Mouse (Mus musculus): ENCODE data around the gene Mpv17l2. TPM values are rescaled to one million over a fixed set of nuclear protein-coding genes. Genes with fewer than 3 reads are reported as not detected.

Gene Mpv17l2
- 10 to 100 TPM; 33.3 to 35.7 TPM for total RNA-seq (2021)
- long read RNA-seq, experiment 1, transcript Mpv17l2-201 (5 exons, 980 nt) = major isoform, 14 of 23 reads
- long read RNA-seq, experiment 1, partial matches to known transcripts = 2 of 23 reads
- long read RNA-seq, experiment 1, other reads (novel, unspliced or antisense) = 7 of 23 reads
- long read RNA-seq, experiment 2, transcript Mpv17l2-201 (5 exons, 980 nt) = major isoform, 16 of 20 reads
- long read RNA-seq, experiment 2, partial matches to known transcripts = 1 of 20 reads
- long read RNA-seq, experiment 2, other reads (novel, unspliced or antisense) = 3 of 20 reads

DNA sequence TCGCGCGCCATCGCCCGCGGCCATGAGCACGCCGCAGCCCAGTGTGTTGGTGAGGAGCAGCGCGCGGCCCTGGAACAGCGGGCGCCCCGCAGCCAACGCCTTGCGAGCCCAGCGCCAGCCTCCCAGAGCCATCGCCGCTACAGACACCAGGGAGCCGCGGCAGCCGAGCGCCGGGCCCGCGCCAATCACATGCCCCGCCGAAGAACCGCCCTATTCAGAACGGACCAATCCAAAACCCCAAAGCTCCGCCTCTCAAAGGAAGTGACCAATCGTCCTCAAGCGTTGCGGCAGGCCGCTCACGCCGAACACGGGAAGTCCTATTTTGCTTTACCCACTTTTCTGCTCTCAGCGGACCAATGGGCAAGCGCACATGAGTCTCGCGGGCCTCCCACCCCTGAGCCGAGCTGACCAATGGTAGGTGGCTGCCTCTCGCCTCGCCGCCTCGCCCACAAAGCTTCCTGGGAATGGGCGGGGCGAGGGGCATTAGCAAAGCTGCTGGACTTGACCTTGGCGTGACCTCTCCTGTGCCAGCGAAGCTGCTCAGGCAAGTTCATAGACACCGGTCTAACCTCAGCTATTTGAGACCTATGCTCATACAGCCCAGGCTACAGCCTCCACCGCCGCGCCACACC, at the start of gene Mpv17l2:
Mpv17l2 (minus strand) TSS at position 172 of the 632 bp plus-strand sequence.
- Histone ChIP-seq H3K4me3 (peak within 1 kb of the TSS; percentile 61), H3K27ac (peak within 1 kb of the TSS; percentile 92)
- intact Hi-C loops (cut with DNase I) = no loop called here
- DNase-seq (ENCODE audit: extremely low spot score in 1 of 2, low spot score in 2 of 2) = peak; percentile 95 to 96
- no peak for TF ChIP-seq CTCF (IDR thresholded peaks at IDR 0.05)

- intact Hi-C loops (cut with DNase I) = no loop called here
- DNase-seq (ENCODE audit: extremely low spot score in 1 of 2, low spot score in 2 of 2) = no peak
- Histone ChIP-seq H3K27ac (no peak overlapping the region), H3K4me3 (no peak overlapping the region)
- no peak for TF ChIP-seq CTCF (IDR thresholded peaks at IDR 0.05)
Observed at GRCm38 (mm10) chr8:70808955-70809701, 48.4 kb upstream of the Mpv17l2 start.

DNA sequence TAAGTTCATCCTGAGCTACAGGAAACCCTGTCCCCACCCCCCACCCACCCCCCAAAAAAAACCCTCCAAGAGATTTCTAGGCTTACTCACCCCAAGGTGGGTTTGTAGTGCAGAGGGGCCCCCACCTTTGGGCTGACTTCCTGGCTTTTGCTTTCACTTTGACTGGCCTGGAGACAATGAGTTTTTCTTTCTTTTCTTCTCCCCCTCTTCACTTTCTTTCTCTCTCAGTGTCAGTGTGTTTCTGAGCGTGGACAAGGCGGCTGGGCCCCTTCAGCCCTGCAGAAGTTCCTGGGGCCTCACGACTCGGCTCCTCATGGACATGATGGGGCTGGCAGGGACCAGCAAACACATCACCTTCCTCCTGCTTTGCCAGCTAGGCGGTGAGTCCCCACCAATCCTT, 47.5 kb upstream of the Mpv17l2 start, which contains the start of gene Il12rb1:
Il12rb1 (plus strand) TSS at position 211 of the 400 bp plus-strand sequence.
- DNase-seq (ENCODE audit: extremely low spot score in 1 of 2, low spot score in 2 of 2) = no peak
- Histone ChIP-seq H3K27ac (no peak within 1 kb of the TSS; the same call in 1 of the 2 replicates), H3K4me3 (no peak within 1 kb of the TSS)
- intact Hi-C loops (cut with DNase I) = no loop called here
- no peak for TF ChIP-seq CTCF (IDR thresholded peaks at IDR 0.05)

DNA sequence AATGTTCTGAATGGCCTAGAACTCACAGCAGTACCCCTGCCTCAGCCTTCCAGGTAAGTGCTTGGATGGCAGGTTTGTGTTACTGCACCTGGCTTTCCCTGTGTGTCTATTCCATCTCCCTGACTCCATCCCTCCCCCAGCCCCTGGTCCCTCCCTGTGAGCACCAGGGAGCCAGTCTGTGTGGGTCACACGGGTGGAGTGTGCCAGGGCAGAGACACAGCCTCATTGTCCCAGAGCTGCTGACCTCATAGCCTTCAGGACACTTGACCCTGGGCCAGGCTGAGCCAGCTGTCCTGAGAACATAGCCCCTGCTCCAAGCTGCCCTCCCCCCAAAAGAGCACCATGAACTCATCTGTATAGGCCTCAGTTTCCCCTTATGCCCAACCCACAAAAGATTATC, 46.6 kb upstream of the Mpv17l2 start:
- intact Hi-C loops (cut with DNase I) = no loop called here
- no peak for TF ChIP-seq CTCF (IDR thresholded peaks at IDR 0.05)
- no peak for DNase-seq (ENCODE audit: extremely low spot score in 1 of 2, low spot score in 2 of 2)
- peak overlapping the region; percentile 67; the same call in 1 of the 2 replicates for H3K27ac ChIP-seq
- no peak overlapping the region for H3K4me3 ChIP-seq

- Histone ChIP-seq H3K27ac (peak overlapping the region; percentile 67), H3K4me3 (no peak overlapping the region)
- TF ChIP-seq CTCF (IDR thresholded peaks at IDR 0.05) = no peak
- DNase-seq (ENCODE audit: extremely low spot score in 1 of 2, low spot score in 2 of 2) = no peak
- intact Hi-C loops (cut with DNase I) = no loop called here
Observed at GRCm38 (mm10) chr8:70806541-70806940, 45.8 kb upstream of the Mpv17l2 start.

DNA sequence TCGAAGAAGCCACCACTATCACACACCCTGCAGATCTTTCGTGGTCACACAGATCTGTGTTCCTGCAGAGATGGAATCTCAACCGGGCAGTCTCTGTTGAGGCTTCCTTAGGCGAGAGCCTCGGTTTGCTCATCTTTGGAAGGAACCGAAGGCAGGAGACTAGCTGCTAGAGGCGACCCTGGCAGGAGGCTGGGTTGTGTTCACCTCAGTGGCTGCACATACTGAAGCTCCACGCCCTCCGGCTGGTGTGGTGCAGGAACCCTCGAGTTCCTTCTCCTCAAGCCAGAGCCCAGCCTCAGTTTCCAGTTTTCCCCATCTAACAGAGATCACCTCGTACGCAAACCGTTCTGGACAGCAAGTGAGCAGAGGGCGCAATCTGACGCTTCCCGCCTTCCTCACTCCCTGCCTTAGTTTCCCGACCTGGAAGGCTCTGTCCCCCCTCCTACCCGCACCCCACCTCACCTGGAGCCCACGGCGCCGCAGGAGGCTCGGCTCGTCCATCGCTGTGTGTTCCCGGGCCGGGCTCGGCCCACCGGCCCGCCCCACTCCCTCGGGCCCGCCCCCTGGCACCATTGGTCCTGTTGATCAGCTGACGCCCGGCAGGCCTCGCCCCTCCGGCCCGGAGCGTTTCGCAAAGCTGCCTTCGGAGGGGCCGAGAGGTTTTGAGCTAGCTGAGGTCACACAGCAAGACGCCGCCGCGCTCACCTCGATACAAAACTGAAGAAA, 43.9 kb upstream of the Mpv17l2 start, which contains the start of gene Mast3:
Mast3 (minus strand) TSS at position 574 of the 726 bp plus-strand sequence.
- H3K4me3 ChIP-seq = peak within 1 kb of the TSS; percentile 72
- intact Hi-C loops (cut with DNase I) = loop anchor here (2.0 kb wide), 1 partner anchor 34 kb away; the partner anchor contains the start of gene Arrdc2
- peak within 1 kb of the TSS; percentile 90 for H3K27ac ChIP-seq
- no peak for TF ChIP-seq CTCF (IDR thresholded peaks at IDR 0.05)
- peak; percentile 84 to 85 for DNase-seq (ENCODE audit: extremely low spot score in 1 of 2, low spot score in 2 of 2)

DNA sequence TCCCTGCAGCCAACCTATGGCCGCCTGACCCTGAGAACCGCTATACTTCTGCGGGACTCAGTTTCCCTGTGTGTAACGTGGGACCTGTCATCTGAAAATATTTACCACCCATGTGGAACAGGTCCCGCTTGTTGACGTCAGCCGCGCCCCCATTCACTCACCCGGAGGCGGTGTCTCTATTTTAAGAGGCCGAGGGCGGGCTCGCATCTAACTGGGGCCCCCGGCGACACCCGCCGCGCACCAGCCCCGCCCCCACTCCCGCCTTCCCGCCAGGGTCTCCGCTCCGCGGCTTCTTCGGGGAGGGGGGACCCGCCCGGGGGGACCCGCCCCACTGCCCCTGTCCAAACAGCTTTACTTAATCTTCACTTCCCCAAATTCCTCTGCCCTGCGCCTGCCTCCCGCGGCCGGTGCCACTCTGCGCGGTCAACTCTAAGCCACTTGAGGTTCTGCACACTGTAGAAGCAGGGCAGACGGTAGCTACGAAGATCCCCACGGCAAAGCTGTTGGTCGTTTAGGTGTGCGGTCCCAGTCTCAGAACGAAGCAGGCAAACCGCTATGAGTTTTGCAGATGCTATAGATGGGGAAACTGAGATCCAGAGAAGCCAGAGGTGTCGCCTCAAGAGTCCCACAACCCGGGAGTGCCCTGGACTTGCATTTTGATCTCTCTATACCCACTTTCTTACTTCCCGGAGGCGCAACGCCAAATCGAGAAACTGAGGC, 43.2 kb upstream of the Mpv17l2 start:
- DNase-seq (ENCODE audit: extremely low spot score in 1 of 2, low spot score in 2 of 2) = peak; percentile 78 to 87
- Histone ChIP-seq H3K4me3 (peak overlapping the region; percentile 72), H3K27ac (peak overlapping the region; percentile 90)
- no peak for TF ChIP-seq CTCF (IDR thresholded peaks at IDR 0.05)
- intact Hi-C loops (cut with DNase I) = loop anchor here (2.0 kb wide), 1 partner anchor 35 kb away; the partner anchor contains the start of gene Arrdc2

GRCm38 (mm10) chr8:70802786-70803510, 42.2 kb upstream of the Mpv17l2 start:
- Histone ChIP-seq H3K4me3 (peak overlapping the region; percentile 72), H3K27ac (peak overlapping the region; percentile 90)
- TF ChIP-seq CTCF (IDR thresholded peaks at IDR 0.05) = no peak; the same call in 1 of the 2 replicates
- no peak for DNase-seq (ENCODE audit: extremely low spot score in 1 of 2, low spot score in 2 of 2)
- intact Hi-C loops (cut with DNase I) = no loop called here

- intact Hi-C loops (cut with DNase I) = no loop called here
Observed at GRCm38 (mm10) chr8:70801830-70802229, 41.1 kb upstream of the Mpv17l2 start.

DNA sequence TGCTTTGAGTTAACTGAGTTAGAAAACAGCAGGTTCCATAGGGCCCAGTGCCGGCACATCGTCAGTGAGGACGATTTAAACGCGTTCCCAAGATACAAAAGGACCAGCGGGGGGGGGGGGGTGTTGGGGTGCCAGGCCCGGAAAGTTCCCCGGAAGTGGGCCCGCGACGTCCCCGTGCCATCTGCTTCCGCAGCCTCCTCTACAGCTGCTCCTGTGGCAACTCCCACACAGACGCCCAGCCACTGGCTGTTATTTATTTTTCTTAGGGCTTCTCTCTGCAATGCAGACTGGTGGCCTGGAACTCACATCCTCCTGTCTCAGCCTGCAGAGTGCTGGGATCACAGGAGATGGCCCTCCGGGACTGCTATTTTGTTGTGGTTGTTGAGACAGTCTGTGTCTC, 40.4 kb upstream of the Mpv17l2 start:
- intact Hi-C loops (cut with DNase I) = no loop called here
- Histone ChIP-seq H3K4me3 (0 out of 2 replicates have a peak overlapping the region, but pooled peaks have one; percentile 3), H3K27ac (peak overlapping the region; percentile 90)
- DNase-seq (ENCODE audit: extremely low spot score in 1 of 2, low spot score in 2 of 2) = peak; percentile 75 to 86
- no peak for TF ChIP-seq CTCF (IDR thresholded peaks at IDR 0.05)

More at GRCm38 (mm10) chr8:70801830-70802229, 41.1 kb upstream of the Mpv17l2 start:
- DNase-seq (ENCODE audit: extremely low spot score in 1 of 2, low spot score in 2 of 2) = no peak
- Histone ChIP-seq H3K4me3 (no peak overlapping the region; the same call in 1 of the 2 replicates), H3K27ac (peak overlapping the region; percentile 90)
- TF ChIP-seq CTCF (IDR thresholded peaks at IDR 0.05) = no peak
